ENCODE assay signal across 23 mouse cellular contexts in the genomic region with DNA sequence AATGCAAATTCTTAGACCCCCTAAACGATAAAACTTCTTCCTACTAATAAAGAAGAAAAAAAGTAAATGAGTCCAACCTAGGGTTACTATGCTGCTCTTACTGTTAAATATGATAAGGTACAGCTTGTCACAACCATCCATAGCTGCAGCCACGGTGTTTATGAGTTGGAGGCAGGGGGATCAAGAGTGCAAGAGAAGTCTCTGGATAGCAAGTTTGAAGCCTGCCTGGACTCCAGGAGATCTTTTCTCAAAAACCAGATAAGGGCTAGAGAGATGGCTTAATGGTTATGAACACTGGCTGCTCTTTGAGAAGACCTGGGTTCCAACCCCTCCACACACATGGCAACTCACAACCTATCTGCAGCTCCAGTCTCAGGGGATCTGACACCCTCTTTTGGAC. TPM values are rescaled to one million over a fixed set of nuclear protein-coding genes. Genes with fewer than 3 reads are reported as not detected.
DNase-seq lines count a peak whose midpoint lies in the region; ATAC-seq and TF ChIP-seq lines count a peak whose summit lies in the region.
"Had no signal": no experiment of that assay in that cellular context is flagged by ENCODE, and none has a peak within 500 bp of the region (broad histone marks: within the 10 kb centered on the region; RNA-seq: fewer than 3 reads in every experiment).

No protein-coding gene starts in this region.

- DNase-seq in heart, adult 11 months: peak; percentile 73
- DNase-seq in heart, adult 2 months: no peak
- no peak for DNase-seq in lung, embryonic 14.5 days
- no peak for DNase-seq in lung, postnatal 10 days
- peak; percentile 14 for DNase-seq in c-Kit-positive CD71-positive TER-119-positive erythroid progenitor cells, embryonic 14.5 days (ENCODE audit: low spot score)
- DNase-seq in left cerebral cortex, adult 9 months (ENCODE audit: low spot score in 2 of 2): no peak
- DNase-seq in right cerebral cortex, adult 18-20 months: no peak
- DNase-seq: adrenal gland, postnatal 36 days; cerebellum, adult 9-10 months; gastrocnemius, postnatal 25 days; lung, postnatal 4 days; right cerebral cortex, postnatal 25 days; thymus, adult 18-20 months had no signal

- TF ChIP-seq CTCF in heart, adult 2 months (IDR thresholded peaks at IDR 0.05): no peak
- TF ChIP-seq CTCF in lung, embryonic 14.5 days (IDR thresholded peaks at IDR 0.05; ENCODE audit: low read depth): no peak

- no peak for ATAC-seq in lung, embryonic 14.5 days (ENCODE audit: insufficient read depth)
- no peak for ATAC-seq in liver, embryonic 15.5 days (ENCODE audit: insufficient read depth)
- ATAC-seq: CD4-positive, CD25-positive, alpha-beta regulatory T cell, adult 4 months; forebrain, embryonic 16.5 days; hindbrain, embryonic 16.5 days; intestine, postnatal 0 days; midbrain, embryonic 13.5 days had no signal

- H3K27me3 ChIP-seq in heart, adult 2 months (ENCODE audit: control insufficient read depth, insufficient read depth, low read length): no peaks in the 10 kb centered on the region
- no peaks in the 10 kb centered on the region for H3K27me3 ChIP-seq in lung, embryonic 14.5 days (ENCODE audit: insufficient read depth, low read length)
- H3K27me3 ChIP-seq in liver, embryonic 15.5 days: no peaks in the 10 kb centered on the region
- H3K27me3 ChIP-seq: embryonic facial prominence, embryonic 12.5 days; midbrain, embryonic 13.5 days; neural tube, embryonic 15.5 days; stomach, embryonic 15.5 days had no signal

- intact Hi-C loops in heart, adult 2 months (cut with DNase I): loop anchor here (5.0 to 10.0 kb wide), 3 partner anchors 185 to 272 kb away; partner anchors contain the start of genes Ap4e1 and Sppl2a

- TF ChIP-seq EP300 in heart, adult 2 months (IDR thresholded peaks at IDR 0.05; ENCODE audit: insufficient read depth, low read depth, low read length): no peak

- H3K79me2 ChIP-seq in heart, adult 2 months (replicated peaks; ENCODE audit: control insufficient read depth, insufficient read depth, low read length): peaks cover 2% of the 10 kb centered on the region

- no peak overlapping the region for H3K9ac ChIP-seq in heart, adult 2 months (ENCODE audit: low read depth, low read length)
- no peak overlapping the region for H3K9ac ChIP-seq in lung, embryonic 14.5 days
- no peak overlapping the region for H3K9ac ChIP-seq in liver, embryonic 15.5 days
- H3K9ac ChIP-seq: embryonic facial prominence, embryonic 12.5 days; midbrain, embryonic 13.5 days; neural tube, embryonic 15.5 days; stomach, embryonic 15.5 days had no signal

- H3K4me3 ChIP-seq in heart, adult 2 months: no peak overlapping the region
- H3K4me3 ChIP-seq in lung, embryonic 14.5 days (ENCODE audit: low read depth, low read length): no peak overlapping the region
- H3K4me3 ChIP-seq in liver, embryonic 15.5 days (replicated peaks): peak overlapping the region; percentile 88; the same call in 1 of the 2 replicates

- H3K4me1 ChIP-seq in heart, adult 2 months (ENCODE audit: control insufficient read depth, insufficient read depth, low read length): peaks cover 4% of the 10 kb centered on the region
- peaks cover 7% of the 10 kb centered on the region; the same call in 1 of the 2 replicates for H3K4me1 ChIP-seq in lung, embryonic 14.5 days (ENCODE audit: insufficient read depth)
- peaks cover 22% of the 10 kb centered on the region for H3K4me1 ChIP-seq in liver, embryonic 15.5 days (replicated peaks)

- no peak for TF ChIP-seq POLR2A in heart, adult 2 months (IDR thresholded peaks at IDR 0.05; ENCODE audit: insufficient read depth, low read depth, low read length)

- H3K27ac ChIP-seq in heart, adult 2 months: no peak overlapping the region
- no peak overlapping the region for H3K27ac ChIP-seq in lung, embryonic 14.5 days (ENCODE audit: low read depth)
- no peak overlapping the region for H3K27ac ChIP-seq in liver, embryonic 15.5 days (replicated peaks)
- H3K27ac ChIP-seq: embryonic facial prominence, embryonic 12.5 days; kidney, postnatal 0 days; neural tube, embryonic 15.5 days; stomach, embryonic 15.5 days had no signal

- no peaks in the 10 kb centered on the region for H3K9me3 ChIP-seq in lung, embryonic 14.5 days (ENCODE audit: low read depth, low read length)
- H3K9me3 ChIP-seq in liver, embryonic 15.5 days (replicated peaks): no peaks in the 10 kb centered on the region
- H3K9me3 ChIP-seq: embryonic facial prominence, embryonic 12.5 days; midbrain, embryonic 13.5 days; neural tube, embryonic 15.5 days; stomach, embryonic 15.5 days had no signal

- H3K36me3 ChIP-seq in heart, adult 2 months (ENCODE audit: control insufficient read depth, insufficient read depth, low read length): peaks cover 7% of the 10 kb centered on the region
- H3K36me3 ChIP-seq in lung, embryonic 14.5 days (ENCODE audit: insufficient read depth): peaks cover 26% of the 10 kb centered on the region
- peaks cover 16% of the 10 kb centered on the region for H3K36me3 ChIP-seq in liver, embryonic 15.5 days (replicated peaks)

- 85% methylated on average over 2 of the region's 2 CpGs for WGBS in heart, adult 2 months
- WGBS in lung, embryonic 14.5 days: 90% methylated on average over 2 of the region's 2 CpGs
- WGBS in liver, embryonic 15.5 days (ENCODE audit: insufficient replicate concordance): 66% methylated on average over 2 of the region's 2 CpGs

- H3K4me2 ChIP-seq in lung, embryonic 14.5 days: peak overlapping the region; percentile 93; the same call in 1 of the 2 replicates
- no peak overlapping the region for H3K4me2 ChIP-seq in liver, embryonic 15.5 days

RNA-seq across cellular contexts. Expression of gene 1810024B03Rik, which starts 1.2 kb away (rescaled TPM):
- under 1 TPM; 0.36 to 0.60 TPM for total RNA-seq in heart, adult 2 months (2021)
- polyA plus RNA-seq in heart, adult 2 months (2012; rRNA removed): 0.94 TPM in 2 replicates
- polyA plus RNA-seq in lung, embryonic 14.5 days (2014; fragmentation: Nextera tagmentation; extraction: Ambion mirVana): 1.9 and 2.8 TPM in 2 replicates
- 0.58 and 0.76 TPM in 2 replicates for polyA plus RNA-seq in liver, embryonic 15.5 days (2015; fragmentation: Nextera tagmentation; extraction: Ambion mirVana)

RNA-seq across cellular contexts. Expression of gene Snrnp200, which starts 1.3 kb away (rescaled TPM):
- total RNA-seq in heart, adult 2 months (2021): 10 to 100 TPM; 59.3 to 69.5 TPM
- 34.0 and 58.7 TPM in 2 replicates for polyA plus RNA-seq in heart, adult 2 months (2012; rRNA removed)
- polyA plus RNA-seq in lung, embryonic 14.5 days (2014; fragmentation: Nextera tagmentation; extraction: Ambion mirVana): 75.1 TPM in 2 replicates
- polyA plus RNA-seq in liver, embryonic 15.5 days (2015; fragmentation: Nextera tagmentation; extraction: Ambion mirVana): 23.3 and 29.1 TPM in 2 replicates

RNA-seq across cellular contexts. Expression of gene Ciao1, which starts 40.7 kb away (rescaled TPM):
- total RNA-seq in heart, adult 2 months (2021): 10 to 100 TPM; 56.3 to 60.8 TPM
- polyA plus RNA-seq in heart, adult 2 months (2012; rRNA removed): 59.1 and 74.2 TPM in 2 replicates
- 58.5 and 61.3 TPM in 2 replicates for polyA plus RNA-seq in lung, embryonic 14.5 days (2014; fragmentation: Nextera tagmentation; extraction: Ambion mirVana)
- polyA plus RNA-seq in liver, embryonic 15.5 days (2015; fragmentation: Nextera tagmentation; extraction: Ambion mirVana): 39.9 and 40.7 TPM in 2 replicates

RNA-seq across cellular contexts. Expression of gene Tmem127, which starts 40.8 kb away (rescaled TPM):
- 10 to 100 TPM; 24.8 to 27.4 TPM for total RNA-seq in heart, adult 2 months (2021)
- 45.6 and 64.8 TPM in 2 replicates for polyA plus RNA-seq in heart, adult 2 months (2012; rRNA removed)
- 22.0 and 22.6 TPM in 2 replicates for polyA plus RNA-seq in lung, embryonic 14.5 days (2014; fragmentation: Nextera tagmentation; extraction: Ambion mirVana)
- polyA plus RNA-seq in liver, embryonic 15.5 days (2015; fragmentation: Nextera tagmentation; extraction: Ambion mirVana): 12.1 and 12.2 TPM in 2 replicates

Comparison
In these comparisons a context has a peak if more than half of its experiments do, and no peak if none do; other contexts are left out.
1. DNase-seq: peak in heart, adult 11 months (single experiment) and c-Kit-positive CD71-positive TER-119-positive erythroid progenitor cells, embryonic 14.5 days (single experiment); none in heart, adult 2 months (0 of 2), lung, embryonic 14.5 days (single experiment), lung, postnatal 10 days (single experiment), left cerebral cortex, adult 9 months (0 of 2) and right cerebral cortex, adult 18-20 months (single experiment).